Mouse (Mus musculus) bone marrow, adult 2 months (tissue): ENCODE measurements around the gene Gspt1.

Experiments used
- CTCF ChIP-seq: fragments of 200-500 bp; IDR thresholded peaks from 2 replicates; pipeline ENCODE4 v1.5.1; 2011; ENCODE audit warnings: low read length, control low read depth; ENCODE audit not compliant: control insufficient read depth, insufficient read depth
- POLR2A ChIP-seq: fragments of 200-500 bp; IDR thresholded peaks from 2 replicates; pipeline ENCODE4 v1.6.1; 2011; ENCODE audit warnings: low read depth, mild to moderate bottlenecking, control low read depth, low read length, borderline replicate concordance; ENCODE audit not compliant: control insufficient read depth

- no peak for TF ChIP-seq POLR2A
- TF ChIP-seq CTCF: no peak
Observed at GRCm38 (mm10) chr16:11190150-11190549, 64.0 kb downstream of the Gspt1 start.
